Mouse (Mus musculus) embryonic fibroblast, embryonic 13.5 days (primary cell): ENCODE results near the gene Vwa8. TPM values are rescaled to one million over a fixed set of nuclear protein-coding genes. Genes with fewer than 3 reads are reported as not detected.
A peak's percentile ranks its signal among the peaks of the same experiment; 100 is the strongest.

ENCODE experiments used
- H3K27ac ChIP-seq: 2 replicates; pipeline ENCODE4 v1.5.1; 2012; ENCODE audit warnings: low read length, control low read depth, inconsistent platforms; ENCODE audit not compliant: insufficient read depth
- H3K4me1 ChIP-seq: 2 replicates; pipeline ENCODE4 v1.6.1; 2011; ENCODE audit warnings: low read length; ENCODE audit not compliant: control insufficient read depth, insufficient read depth
- H3K4me3 ChIP-seq: 2 replicates; pipeline ENCODE4 v1.5.1; 2011; ENCODE audit warnings: mild to moderate bottlenecking, control low read depth, low read length; ENCODE audit not compliant: insufficient read depth
- CTCF ChIP-seq: IDR thresholded peaks from 2 replicates; pipeline ENCODE4 v1.5.1; 2011; ENCODE audit warnings: mild to moderate bottlenecking, control low read depth, low read length, moderate library complexity, borderline replicate concordance; ENCODE audit not compliant: insufficient read depth
- POLR2A ChIP-seq: IDR thresholded peaks from 2 replicates; pipeline ENCODE4 v1.6.1; 2011; ENCODE audit warnings: low read depth, mild to moderate bottlenecking, control low read depth, low read length, moderate library complexity
- polyA plus RNA-seq: library from polyadenylated mRNA; stranded (reverse); fragments of >200 nt; gene quantifications from 2 replicates; pipeline ENCODE4 v1.2.4, GENCODE M21; 2011; ENCODE audit warnings: low read depth; ENCODE audit not compliant: missing spikeins, insufficient read length

Gene Vwa8
- polyA plus RNA-seq, 1 experiment, result 20.1 TPM

GRCm38 (mm10) chr14:79154961-79155360 is 306.1 kb downstream of the Vwa8 start:
- no peak overlapping the region for H3K4me3 ChIP-seq
- H3K4me1 ChIP-seq, result peaks cover 3% of the 10 kb centered on the region; the same call in 1 of the 2 replicates
- H3K27ac ChIP-seq, result peak overlapping the region; percentile 16; the same call in 1 of the 2 replicates
- no peak for TF ChIP-seq POLR2A
- no peak for TF ChIP-seq CTCF

GRCm38 (mm10) chr14:79156526-79157411 is 307.9 kb downstream of the Vwa8 start:
- TF ChIP-seq CTCF (no peak), POLR2A (no peak)
- peaks cover 3% of the 10 kb centered on the region; the same call in 1 of the 2 replicates for H3K4me1 ChIP-seq
- no peak overlapping the region for H3K4me3 ChIP-seq
- no peak overlapping the region for H3K27ac ChIP-seq

GRCm38 (mm10) chr14:79157451-79158218 is 308.8 kb downstream of the Vwa8 start:
- no peak overlapping the region for H3K4me3 ChIP-seq
- H3K4me1 ChIP-seq, result peaks cover 3% of the 10 kb centered on the region; the same call in 1 of the 2 replicates
- no peak for TF ChIP-seq POLR2A
- no peak for TF ChIP-seq CTCF
- H3K27ac ChIP-seq, result no peak overlapping the region

GRCm38 (mm10) chr14:79158219-79158521 is 309.3 kb downstream of the Vwa8 start:
- no peak for TF ChIP-seq CTCF
- no peak for TF ChIP-seq POLR2A
- Histone ChIP-seq H3K4me1 (peaks cover 3% of the 10 kb centered on the region; the same call in 1 of the 2 replicates), H3K27ac (no peak overlapping the region), H3K4me3 (no peak overlapping the region)

- H3K27ac ChIP-seq, result no peak overlapping the region
- H3K4me3 ChIP-seq, result no peak overlapping the region
- no peak for TF ChIP-seq CTCF
- no peak for TF ChIP-seq POLR2A
- H3K4me1 ChIP-seq, result peaks cover 3% of the 10 kb centered on the region; the same call in 1 of the 2 replicates
These were observed 309.9 kb downstream of the Vwa8 start for GRCm38 (mm10) chr14:79158673-79159200.

- Histone ChIP-seq H3K27ac (no peak overlapping the region), H3K4me3 (no peak overlapping the region), H3K4me1 (peaks cover 3% of the 10 kb centered on the region; the same call in 1 of the 2 replicates)
- TF ChIP-seq CTCF, result no peak
- TF ChIP-seq POLR2A, result no peak
These were observed 310.6 kb downstream of the Vwa8 start for GRCm38 (mm10) chr14:79159451-79159850.

- Histone ChIP-seq H3K4me3 (no peak overlapping the region), H3K4me1 (peaks cover 3% of the 10 kb centered on the region; the same call in 1 of the 2 replicates), H3K27ac (no peak overlapping the region)
- TF ChIP-seq POLR2A, result no peak
- TF ChIP-seq CTCF, result no peak
These were observed 311.6 kb downstream of the Vwa8 start for GRCm38 (mm10) chr14:79160486-79160885.

GRCm38 (mm10) chr14:79160966-79161365 is 312.1 kb downstream of the Vwa8 start:
- Histone ChIP-seq H3K27ac (no peak overlapping the region), H3K4me1 (peaks cover 3% of the 10 kb centered on the region; the same call in 1 of the 2 replicates), H3K4me3 (no peak overlapping the region)
- TF ChIP-seq CTCF, result no peak
- TF ChIP-seq POLR2A, result no peak

- no peak overlapping the region for H3K4me3 ChIP-seq
- TF ChIP-seq CTCF (no peak), POLR2A (no peak)
- peaks cover 3% of the 10 kb centered on the region; the same call in 1 of the 2 replicates for H3K4me1 ChIP-seq
- H3K27ac ChIP-seq, result no peak overlapping the region
These were observed 312.9 kb downstream of the Vwa8 start for GRCm38 (mm10) chr14:79161741-79162140.

- H3K27ac ChIP-seq, result no peak overlapping the region
- H3K4me3 ChIP-seq, result no peak overlapping the region
- TF ChIP-seq CTCF, result no peak
- no peak for TF ChIP-seq POLR2A
- H3K4me1 ChIP-seq, result peaks cover 3% of the 10 kb centered on the region; the same call in 1 of the 2 replicates
These were observed 313.8 kb downstream of the Vwa8 start for GRCm38 (mm10) chr14:79162678-79163077.
